Mouse (Mus musculus) cerebellum, adult 2 months (tissue): Measurements from ENCODE around the gene Hspa5. TPM values are rescaled to one million over a fixed set of nuclear protein-coding genes. Genes with fewer than 3 reads are reported as not detected.
A peak's percentile ranks its signal among the peaks of the same experiment; 100 is the strongest.

Experiments
- DNase-seq, 2 experiments: peaks; one replicate each; pipeline ENCODE4 v3.0.0; 2021
- H3K27ac ChIP-seq: fragments of 200-500 bp; 2 replicates; pipeline ENCODE4 v1.5.1; 2012; ENCODE audit warnings: low read length, control low read depth, inconsistent platforms; ENCODE audit not compliant: insufficient read depth
- H3K27me3 ChIP-seq: fragments of 200-500 bp; 2 replicates; pipeline ENCODE4 v1.6.1; 2012; ENCODE audit warnings: inconsistent platforms, mild to moderate bottlenecking, low read length, moderate library complexity; ENCODE audit not compliant: control insufficient read depth, insufficient read depth
- H3K4me1 ChIP-seq: fragments of 200-500 bp; 2 replicates; pipeline ENCODE4 v1.6.1; 2011; ENCODE audit warnings: low read length; ENCODE audit not compliant: control insufficient read depth, insufficient read depth
- H3K4me3 ChIP-seq: fragments of 200-500 bp; replicated peaks from 2 replicates; pipeline ENCODE3; 2011; ENCODE audit warnings: mild to moderate bottlenecking, low read depth, low read length, control low read depth; ENCODE audit not compliant: insufficient read depth
- CTCF ChIP-seq: fragments of 200-500 bp; IDR thresholded peaks from 2 replicates; pipeline ENCODE4 v1.5.1; 2011; ENCODE audit warnings: low read depth, mild to moderate bottlenecking, control low read depth, low read length, moderate library complexity, borderline replicate concordance; ENCODE audit not compliant: insufficient read depth
- POLR2A ChIP-seq: fragments of 200-500 bp; IDR thresholded peaks from 2 replicates; pipeline ENCODE4 v1.6.1; 2011; ENCODE audit warnings: low read length, control low read depth, borderline replicate concordance; ENCODE audit not compliant: insufficient read depth
- WGBS: fragments of 180-500 bp; shearing (Covaris S2); methylation state at CpG from one replicate; pipeline ENCODE4 v1.1.7; 2018; 5-methylcytosine and 5-hydroxymethylcytosine counted together
- polyA plus RNA-seq: library from polyadenylated mRNA; depleted of rRNA; stranded (reverse); fragments of >200 nt; gene quantifications from 2 replicates; pipeline ENCODE4 v1.2.3, GENCODE M21; 2012; rRNA removed

Hspa5 gene
- 226 and 249 TPM in 2 replicates for polyA plus RNA-seq

DNA sequence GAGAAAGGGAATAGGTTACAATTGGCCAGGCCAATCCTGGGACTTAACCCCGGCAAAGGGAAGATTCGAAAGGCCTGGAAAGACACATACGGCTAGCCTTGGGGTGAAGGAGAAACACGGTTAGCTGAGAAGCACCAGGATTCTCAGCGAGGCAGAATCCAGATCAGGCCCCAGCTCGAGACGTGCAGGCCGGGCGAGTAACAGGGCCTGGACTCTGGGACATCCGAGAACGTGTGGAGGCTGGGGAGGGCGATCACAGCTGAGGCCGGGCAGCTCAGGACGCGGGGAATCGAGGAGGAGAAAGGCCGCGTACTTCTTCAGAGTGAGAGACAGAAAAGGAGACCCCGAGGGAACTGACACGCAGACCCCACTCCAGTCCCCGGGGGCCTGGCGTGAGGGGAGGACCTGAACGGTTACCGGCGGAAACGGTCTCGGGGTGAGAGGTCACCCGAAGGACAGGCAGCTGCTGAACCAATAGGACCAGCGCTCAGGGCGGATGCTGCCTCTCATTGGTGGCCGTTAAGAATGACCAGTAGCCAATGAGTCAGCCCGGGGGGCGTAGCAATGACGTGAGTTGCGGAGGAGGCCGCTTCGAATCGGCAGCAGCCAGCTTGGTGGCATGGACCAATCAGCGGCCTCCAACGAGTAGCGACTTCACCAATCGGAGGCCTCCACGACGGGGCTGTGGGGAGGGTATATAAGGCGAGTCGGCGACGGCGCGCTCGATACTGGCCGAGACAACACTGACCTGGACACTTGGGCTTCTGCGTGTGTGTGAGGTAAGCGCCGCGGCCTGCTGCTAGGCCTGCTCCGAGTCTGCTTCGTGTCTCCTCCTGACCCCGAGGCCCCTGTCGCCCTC, at the start of gene Hspa5:
Gene Hspa5, plus strand, starts transcription at position 603 of the 859 bp plus-strand sequence.
- H3K4me3 ChIP-seq = peak within 1 kb of the TSS; percentile 89
- WGBS = under 1% methylated on average over 60 of the region's 60 CpGs
- TF ChIP-seq POLR2A (peak; percentile 100), CTCF (no peak)
- H3K27me3 ChIP-seq = no peaks in the 10 kb centered on the region
- peak; percentile 99 to 100 for DNase-seq
- peak within 1 kb of the TSS; percentile 86 for H3K27ac ChIP-seq
- H3K4me1 ChIP-seq = peaks cover 16% of the 10 kb centered on the region; the same call in 1 of the 2 replicates

DNA sequence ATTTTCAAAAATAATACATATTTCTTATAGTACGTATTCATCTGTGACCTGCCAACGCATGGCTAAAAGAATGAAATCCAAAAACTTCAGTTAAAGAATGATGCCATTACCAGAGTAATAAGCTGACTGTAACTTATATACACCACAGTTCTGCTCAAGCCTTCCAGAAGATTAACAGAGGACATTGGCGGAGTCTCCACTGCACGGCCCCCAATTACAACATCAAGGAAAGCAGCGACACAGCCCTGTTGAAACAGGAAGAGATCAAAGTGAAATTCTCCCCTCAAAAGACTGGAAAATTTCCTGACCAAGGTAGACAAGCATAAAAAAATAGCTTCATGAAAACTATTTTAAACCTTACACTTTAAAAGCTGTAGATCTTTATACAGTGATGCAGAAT, 46.5 kb upstream of the Hspa5 start:
- TF ChIP-seq CTCF (no peak), POLR2A (no peak)
- H3K27ac ChIP-seq = no peak overlapping the region
- H3K4me1 ChIP-seq = no peaks in the 10 kb centered on the region
- 98% methylated on average over 5 of the region's 5 CpGs for WGBS
- H3K4me3 ChIP-seq = no peak overlapping the region
- DNase-seq = no peak
- H3K27me3 ChIP-seq = no peaks in the 10 kb centered on the region

DNA sequence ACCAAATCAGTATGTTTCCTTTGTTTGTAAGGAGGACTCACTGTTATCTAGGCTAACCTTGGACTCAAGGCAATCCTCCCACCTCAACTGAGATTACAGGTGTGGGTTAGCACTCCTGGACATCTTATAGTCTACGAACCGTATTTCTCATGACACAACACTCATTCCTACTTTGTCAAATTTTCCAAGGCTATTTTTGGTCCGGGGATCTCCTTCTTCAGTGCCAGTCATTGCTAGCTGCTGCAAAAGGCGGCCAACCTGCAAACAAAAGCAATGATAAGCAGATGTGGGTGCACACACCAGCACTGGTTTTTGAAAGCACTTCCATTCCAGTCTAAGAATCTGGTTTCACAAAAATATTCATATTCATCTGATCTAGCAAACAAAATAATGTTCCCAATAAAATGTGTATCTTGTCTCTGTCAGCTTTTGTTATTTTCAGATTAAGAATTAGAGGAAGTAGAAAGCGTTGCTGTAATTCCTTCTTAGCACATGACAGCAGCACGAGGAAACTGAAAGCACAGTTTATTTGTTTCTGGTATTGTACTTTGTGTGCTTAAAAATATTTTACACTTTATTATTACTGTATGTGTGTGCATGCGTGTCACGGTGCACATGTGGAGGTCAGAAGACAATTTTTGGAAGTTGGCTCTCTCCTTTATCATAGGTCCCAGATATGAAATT, 44.6 kb upstream of the Hspa5 start:
- no peak overlapping the region for H3K4me3 ChIP-seq
- H3K4me1 ChIP-seq = no peaks in the 10 kb centered on the region
- TF ChIP-seq POLR2A (no peak), CTCF (no peak)
- no peak overlapping the region for H3K27ac ChIP-seq
- no peak for DNase-seq
- 93% methylated on average over 8 of the region's 8 CpGs for WGBS
- no peaks in the 10 kb centered on the region for H3K27me3 ChIP-seq

DNA sequence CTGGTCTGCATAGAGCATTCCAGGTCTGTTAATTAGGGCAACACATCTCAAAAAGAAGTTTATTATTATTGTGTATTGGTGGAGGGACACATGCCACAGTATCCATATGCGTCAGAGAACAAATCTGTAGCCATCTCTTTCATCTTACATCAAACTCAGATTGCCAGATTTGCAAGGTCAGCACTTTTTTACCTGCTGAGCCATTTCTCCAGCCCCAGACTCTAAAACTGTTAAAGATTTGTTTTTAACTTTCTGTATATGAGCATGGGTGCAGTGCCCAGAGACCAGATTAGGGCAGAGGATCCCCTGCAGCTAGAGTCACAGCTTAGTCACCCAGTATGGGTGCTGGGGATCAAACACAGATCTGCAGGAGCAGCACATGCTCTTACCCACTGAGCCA, 35.1 kb upstream of the Hspa5 start:
- 73% methylated on average over 1 of the region's 1 CpGs for WGBS
- no peak overlapping the region for H3K27ac ChIP-seq
- H3K4me1 ChIP-seq = no peaks in the 10 kb centered on the region
- no peak overlapping the region for H3K4me3 ChIP-seq
- H3K27me3 ChIP-seq = no peaks in the 10 kb centered on the region
- no peak for DNase-seq
- TF ChIP-seq CTCF = no peak
- TF ChIP-seq POLR2A = no peak

DNA sequence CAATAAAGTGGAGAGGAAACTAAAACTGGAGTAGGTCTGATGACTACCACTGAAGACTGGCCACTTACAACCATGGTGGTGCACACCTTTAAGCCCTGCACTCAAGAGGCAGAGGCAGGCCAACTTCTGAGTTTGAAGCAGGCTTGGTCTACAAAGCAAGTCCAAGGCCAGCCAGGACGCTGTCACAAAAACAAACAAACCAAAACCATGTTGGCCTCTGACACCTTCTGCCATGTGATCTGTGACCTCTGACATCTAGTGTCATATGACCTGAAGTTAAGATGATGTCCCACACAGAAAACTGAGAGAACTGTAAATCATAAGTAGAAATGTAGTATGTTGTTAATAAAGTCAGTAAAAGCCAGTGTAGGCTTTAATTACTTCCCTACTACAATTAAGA, 33.9 kb upstream of the Hspa5 start:
- DNase-seq = no peak
- WGBS = 76% methylated on average over 1 of the region's 1 CpGs
- H3K4me3 ChIP-seq = no peak overlapping the region
- H3K4me1 ChIP-seq = no peaks in the 10 kb centered on the region; the same call in 1 of the 2 replicates
- H3K27ac ChIP-seq = no peak overlapping the region
- TF ChIP-seq CTCF = no peak
- no peak for TF ChIP-seq POLR2A
- no peaks in the 10 kb centered on the region for H3K27me3 ChIP-seq

DNA sequence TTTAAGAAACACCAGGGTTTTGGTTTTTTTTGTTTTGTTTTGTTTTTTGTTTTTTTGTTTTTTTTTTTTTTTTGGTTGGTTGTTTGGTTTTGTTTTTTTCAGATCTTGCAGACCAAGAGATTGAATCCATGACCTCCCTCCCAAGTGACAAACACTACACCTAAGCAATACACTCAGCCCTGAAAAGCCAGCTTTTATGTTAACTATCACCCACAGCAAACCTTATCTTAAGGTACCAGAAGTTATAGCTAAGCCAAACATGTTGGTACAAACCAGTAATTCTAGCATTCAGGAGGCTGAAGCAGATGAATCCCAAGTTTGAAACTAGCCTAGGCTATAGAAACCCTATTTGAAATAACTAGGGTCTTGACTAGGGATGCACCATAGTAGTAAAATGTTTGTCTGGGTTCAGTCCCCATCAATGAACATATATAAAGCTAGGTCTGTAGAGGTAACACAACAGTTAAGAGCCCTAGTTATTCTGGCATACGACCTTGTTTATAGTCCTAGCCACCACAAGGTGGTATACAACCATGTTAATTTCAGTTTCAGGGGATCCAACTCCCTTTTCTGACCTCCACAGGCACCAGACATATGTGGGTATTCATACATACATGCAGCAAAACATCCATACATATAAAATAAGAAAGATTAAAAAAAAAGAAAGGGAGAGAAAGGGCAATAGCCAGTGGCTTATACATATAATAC, 31.9 kb upstream of the Hspa5 start:
- no peak overlapping the region for H3K27ac ChIP-seq
- H3K4me1 ChIP-seq = no peaks in the 10 kb centered on the region; the same call in 1 of the 2 replicates
- no peak overlapping the region for H3K4me3 ChIP-seq
- H3K27me3 ChIP-seq = no peaks in the 10 kb centered on the region
- TF ChIP-seq CTCF (no peak), POLR2A (no peak)
- no peak for DNase-seq
- 80% methylated on average over 1 of the region's 1 CpGs for WGBS

DNA sequence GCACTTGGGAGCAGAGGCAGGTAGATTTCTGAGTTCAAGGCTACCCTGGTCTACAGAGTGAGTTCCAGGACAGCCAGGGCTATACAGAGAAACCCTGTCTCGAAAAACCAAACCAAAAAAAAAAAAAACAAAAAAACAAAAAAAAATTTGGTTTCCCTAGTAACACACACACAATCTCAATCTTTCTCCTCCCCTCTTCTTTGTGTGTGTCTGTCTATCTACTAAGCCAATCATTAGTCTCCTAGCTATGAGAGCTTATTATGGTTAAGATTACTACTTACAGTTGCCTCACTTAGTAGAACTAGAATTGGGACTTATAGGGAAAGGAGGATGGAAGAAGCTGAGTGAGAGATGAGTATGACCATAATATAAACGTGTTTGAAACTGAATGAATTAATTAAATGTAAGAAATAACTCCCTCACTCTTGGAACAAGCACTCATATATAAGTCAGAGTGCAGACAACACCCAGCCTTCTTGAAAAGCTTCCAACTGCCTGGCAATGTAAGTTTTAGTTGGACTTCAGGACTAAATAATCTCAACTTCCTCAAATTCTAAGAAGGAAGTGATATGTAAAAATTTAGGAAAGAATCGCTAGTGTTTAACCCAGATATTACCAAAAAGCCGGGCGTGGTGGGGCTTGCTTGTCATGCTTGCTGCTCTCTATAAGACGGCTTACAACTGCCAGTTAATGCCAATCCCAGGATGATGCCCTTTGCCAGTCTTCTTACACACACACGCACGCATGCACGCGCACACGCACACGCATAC, 30.2 kb upstream of the Hspa5 start:
- Histone ChIP-seq H3K4me1 (no peaks in the 10 kb centered on the region; the same call in 1 of the 2 replicates), H3K27ac (no peak overlapping the region), H3K4me3 (no peak overlapping the region), H3K27me3 (no peaks in the 10 kb centered on the region)
- TF ChIP-seq POLR2A (no peak), CTCF (no peak)
- no peak for DNase-seq
- WGBS = 87% methylated on average over 12 of the region's 12 CpGs
